In the genomic region with DNA sequence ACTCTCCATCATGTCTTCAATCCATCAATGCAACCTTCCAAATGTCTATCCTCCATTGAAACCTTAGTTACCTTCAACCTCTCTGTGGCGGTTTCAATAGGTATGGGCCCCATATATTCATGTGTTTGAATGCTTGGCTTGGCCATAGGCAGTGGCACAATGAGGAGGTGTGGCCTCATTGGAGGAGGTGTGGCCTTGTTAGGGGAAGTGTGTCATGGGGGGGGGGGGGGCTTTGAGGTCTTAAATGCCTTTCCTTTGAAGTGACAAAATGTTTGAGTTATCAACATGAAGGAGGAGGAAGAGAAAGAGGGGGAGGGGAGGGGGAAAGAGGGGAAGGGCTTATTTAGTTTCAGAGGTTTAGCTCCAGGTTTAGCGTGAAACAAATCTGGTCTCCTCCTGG, we compare ENCODE assay signal across 27 mouse cellular contexts. TPM values are rescaled to one million over a fixed set of nuclear protein-coding genes. Genes with fewer than 3 reads are reported as not detected.
DNase-seq lines count a peak whose midpoint lies in the region; ATAC-seq and TF ChIP-seq lines count a peak whose summit lies in the region.
"Had no signal": no experiment of that assay in that cellular context is flagged by ENCODE, and none has a peak within 500 bp of the region (broad histone marks: within the 10 kb centered on the region; RNA-seq: fewer than 3 reads in every experiment).

No protein-coding gene starts in this region.

- TF ChIP-seq POLR2A in kidney, adult 2 months (IDR thresholded peaks at IDR 0.05; ENCODE audit: low read depth, low read length), result no peak

- no peak overlapping the region for H3K4me2 ChIP-seq in liver, postnatal 0 days (ENCODE audit: low read depth, low read length)
- H3K4me2 ChIP-seq in lung, postnatal 0 days (replicated peaks; ENCODE audit: low read depth, low read length), result no peak overlapping the region
- H3K4me2 ChIP-seq: forebrain, embryonic 13.5 days; heart, embryonic 12.5 days; heart, embryonic 15.5 days; hindbrain, embryonic 13.5 days had no signal

- no peak overlapping the region for H3K4me3 ChIP-seq in liver, postnatal 0 days (ENCODE audit: low read depth, low read length)
- H3K4me3 ChIP-seq in kidney, adult 2 months (ENCODE audit: insufficient read depth, low read depth, low read length), result no peak overlapping the region
- no peak overlapping the region for H3K4me3 ChIP-seq in lung, postnatal 0 days (ENCODE audit: low read depth, low read length)
- H3K4me3 ChIP-seq: forebrain, embryonic 10.5 days; forebrain, embryonic 13.5 days; heart, embryonic 12.5 days; heart, embryonic 15.5 days; hindbrain, embryonic 10.5 days; hindbrain, embryonic 13.5 days had no signal

- ATAC-seq in liver, postnatal 0 days, result no peak
- no peak for ATAC-seq in lung, postnatal 0 days
- ATAC-seq: activated CD4-positive, CD25-positive, alpha-beta regulatory T cell, adult 4 months; forebrain, embryonic 13.5 days; forebrain, embryonic 16.5 days; hindbrain, embryonic 16.5 days; inflammation-experienced regulatory T-cells, adult 6 months had no signal

- DNase-seq in liver, postnatal 0 days, result peak; percentile 14
- no peak for DNase-seq in liver
- DNase-seq in B cell, adult 2 months, result peak; percentile 44 to 51
- DNase-seq in induced T-regulatory cell, adult 2 months (ENCODE audit: low read depth), result peak; percentile 30
- DNase-seq in kidney, adult 2 months, result no peak
- no peak for DNase-seq in lung, postnatal 25 days (ENCODE audit: low spot score)
- no peak for DNase-seq in lung, postnatal 0 days (ENCODE audit: low spot score)
- DNase-seq: adrenal gland, postnatal 10 days; adrenal gland, postnatal 36 days; cerebellum, adult 18-20 months; cerebellum, adult 9-10 months; cerebellum, postnatal 14 days; gastrocnemius, postnatal 10 days; gastrocnemius, postnatal 36 days; heart, adult 18-20 months; heart, postnatal 10 days; heart, postnatal 36 days had no signal

- TF ChIP-seq CTCF in liver, postnatal 0 days (IDR thresholded peaks at IDR 0.05; ENCODE audit: low read depth), result no peak
- TF ChIP-seq CTCF in kidney, adult 2 months (conservative IDR thresholded peaks at IDR 0.05; ENCODE audit: insufficient read depth, insufficient read length, low read depth, low read length), result no peak
- no peak for TF ChIP-seq CTCF in lung, postnatal 0 days (IDR thresholded peaks at IDR 0.05)

- no peaks in the 10 kb centered on the region for H3K36me3 ChIP-seq in liver, postnatal 0 days (replicated peaks; ENCODE audit: insufficient read depth, low read length)
- no peaks in the 10 kb centered on the region for H3K36me3 ChIP-seq in kidney, adult 2 months (ENCODE audit: control insufficient read depth, insufficient read depth, low read length)
- H3K36me3 ChIP-seq in lung, postnatal 0 days (ENCODE audit: insufficient read depth, low read length), result no peaks in the 10 kb centered on the region
- H3K36me3 ChIP-seq: forebrain, embryonic 10.5 days; heart, embryonic 12.5 days; heart, embryonic 15.5 days; hindbrain, embryonic 10.5 days; hindbrain, embryonic 13.5 days had no signal

- 0 out of 2 replicates have a peak, but pooled peaks cover 2% of the 10 kb centered on the region for H3K4me1 ChIP-seq in liver, postnatal 0 days (ENCODE audit: insufficient read depth)
- no peaks in the 10 kb centered on the region for H3K4me1 ChIP-seq in kidney, adult 2 months (ENCODE audit: control insufficient read depth, insufficient read depth, low read length)
- H3K4me1 ChIP-seq in lung, postnatal 0 days (ENCODE audit: insufficient read depth, low read depth, low read length), result no peaks in the 10 kb centered on the region

- no peaks in the 10 kb centered on the region for H3K9me3 ChIP-seq in liver, postnatal 0 days (ENCODE audit: low read length)
- H3K9me3 ChIP-seq in lung, postnatal 0 days (ENCODE audit: low read length), result no peaks in the 10 kb centered on the region
- H3K9me3 ChIP-seq: forebrain, embryonic 10.5 days; forebrain, embryonic 13.5 days; heart, embryonic 12.5 days; heart, embryonic 15.5 days; hindbrain, embryonic 10.5 days; hindbrain, embryonic 13.5 days had no signal

- H3K9ac ChIP-seq in liver, postnatal 0 days (replicated peaks), result no peak overlapping the region
- H3K9ac ChIP-seq in lung, postnatal 0 days (replicated peaks; ENCODE audit: low read depth), result no peak overlapping the region
- H3K9ac ChIP-seq: forebrain, embryonic 13.5 days; heart, embryonic 12.5 days; heart, embryonic 15.5 days; hindbrain, embryonic 13.5 days had no signal

- no peak overlapping the region for H3K27ac ChIP-seq in liver, postnatal 0 days (ENCODE audit: low read depth)
- H3K27ac ChIP-seq in kidney, adult 2 months (ENCODE audit: insufficient read depth, low read depth, low read length), result no peak overlapping the region
- H3K27ac ChIP-seq in lung, postnatal 0 days (ENCODE audit: low read length), result no peak overlapping the region
- H3K27ac ChIP-seq: forebrain, embryonic 10.5 days; forebrain, embryonic 13.5 days; heart, embryonic 15.5 days; hindbrain, embryonic 10.5 days; hindbrain, embryonic 13.5 days had no signal

- WGBS in liver, postnatal 0 days (ENCODE audit: insufficient replicate concordance), result 78% methylated on average over 2 of the region's 2 CpGs
- 91% methylated on average over 2 of the region's 2 CpGs for WGBS in kidney, adult 2 months
- WGBS in lung, postnatal 0 days, result 56% methylated on average over 2 of the region's 2 CpGs

- TF ChIP-seq EP300 in liver, postnatal 0 days (IDR thresholded peaks at IDR 0.05; ENCODE audit: low read depth), result no peak
- TF ChIP-seq EP300 in lung, postnatal 0 days (IDR thresholded peaks at IDR 0.05), result no peak

- no peaks in the 10 kb centered on the region for H3K27me3 ChIP-seq in liver, postnatal 0 days (ENCODE audit: insufficient read depth, low read length)
- no peaks in the 10 kb centered on the region for H3K27me3 ChIP-seq in kidney, adult 2 months (replicated peaks; ENCODE audit: control insufficient read depth, insufficient read depth, low read length)
- no peaks in the 10 kb centered on the region for H3K27me3 ChIP-seq in lung, postnatal 0 days (replicated peaks; ENCODE audit: insufficient read depth, low read length)

RNA-seq across cellular contexts. Expression of a gene that starts 5.5 kb away (rescaled TPM):
- polyA plus RNA-seq in liver, postnatal 0 days (2015; fragmentation: Nextera tagmentation; extraction: Ambion mirVana), result 0.82 and 1.1 TPM in 2 replicates
- 2.7 and 3.2 TPM in 2 replicates for polyA plus RNA-seq in kidney, adult 2 months (2012; rRNA removed)
- polyA plus RNA-seq in lung, postnatal 0 days (2015; fragmentation: Nextera tagmentation; extraction: Ambion mirVana), result 1.1 and 1.2 TPM in 2 replicates

RNA-seq across cellular contexts. Expression of a gene that starts 58.1 kb away (rescaled TPM):
- 81.0 and 97.6 TPM in 2 replicates for polyA plus RNA-seq in liver, postnatal 0 days (2015; fragmentation: Nextera tagmentation; extraction: Ambion mirVana)
- polyA plus RNA-seq in kidney, adult 2 months (2012; rRNA removed), result 87.6 and 128 TPM in 2 replicates
- 53.4 and 53.5 TPM in 2 replicates for polyA plus RNA-seq in lung, postnatal 0 days (2015; fragmentation: Nextera tagmentation; extraction: Ambion mirVana)

Comparison
In these comparisons a context has a peak if more than half of its experiments do, and no peak if none do; other contexts are left out.
1. DNase-seq: peak in liver, postnatal 0 days (single experiment), B cell, adult 2 months (2 of 2) and induced T-regulatory cell, adult 2 months (single experiment); none in liver (single experiment), kidney, adult 2 months (single experiment), lung, postnatal 25 days (single experiment) and lung, postnatal 0 days (single experiment).